In genomic region chr8:121059098-121059497, GRCm38 (mm10) we compare ENCODE assay signal across 16 mouse cellular contexts. TPM values are rescaled to one million over a fixed set of nuclear protein-coding genes. Genes with fewer than 3 reads are reported as not detected.
DNase-seq lines count a peak whose midpoint lies in the region; ATAC-seq lines count a peak whose summit lies in the region.
"Had no signal": no experiment of that assay in that cellular context is flagged by ENCODE, and none has a peak within 500 bp of the region (broad histone marks: within the 10 kb centered on the region; RNA-seq: fewer than 3 reads in every experiment).

No protein-coding gene starts in this region.

- no peaks in the 10 kb centered on the region for H3K9me3 ChIP-seq in hindbrain, embryonic 11.5 days (ENCODE audit: control insufficient read depth, low read length)
- H3K9me3 ChIP-seq in hindbrain, embryonic 10.5 days = no peaks in the 10 kb centered on the region
- H3K9me3 ChIP-seq: heart, embryonic 10.5 days had no signal

- no peaks in the 10 kb centered on the region for H3K36me3 ChIP-seq in hindbrain, embryonic 11.5 days (ENCODE audit: control insufficient read depth, insufficient read depth, low read length)
- H3K36me3 ChIP-seq in hindbrain, embryonic 10.5 days = no peaks in the 10 kb centered on the region
- H3K36me3 ChIP-seq: heart, embryonic 10.5 days had no signal

- no peak overlapping the region for H3K4me2 ChIP-seq in hindbrain, embryonic 11.5 days (replicated peaks; ENCODE audit: low read depth, low read length)
- H3K4me2 ChIP-seq: lung, embryonic 14.5 days had no signal

- no peak overlapping the region for H3K27ac ChIP-seq in hindbrain, embryonic 11.5 days (ENCODE audit: low read depth, low read length)
- H3K27ac ChIP-seq in hindbrain, embryonic 10.5 days = no peak overlapping the region
- H3K27ac ChIP-seq: heart, embryonic 10.5 days; stomach, postnatal 0 days had no signal

- peak; percentile 20 for DNase-seq in hindbrain, embryonic 11.5 days (ENCODE audit: low spot score)
- no peak for DNase-seq in hindbrain, embryonic 10.5 days (ENCODE audit: low spot score)
- peak; percentile 41 for DNase-seq in right cerebral cortex, adult 18-20 months
- no peak for DNase-seq in right cerebral cortex, postnatal 14 days
- peak; percentile 57 to 69 for DNase-seq in left cerebral cortex, postnatal 25 days (ENCODE audit: low spot score in 2 of 2)
- DNase-seq in cerebellum, adult 9-11 months = no peak
- no peak for DNase-seq in adrenal gland, adult 2 months
- no peak for DNase-seq in gastrocnemius, postnatal 25 days
- DNase-seq: adrenal gland, postnatal 25 days; cerebellum, adult 11-12 months; kidney, adult 8-10 months; lung, embryonic 14.5 days had no signal

- H3K9ac ChIP-seq in hindbrain, embryonic 11.5 days (ENCODE audit: low read depth, low read length) = no peak overlapping the region
- H3K9ac ChIP-seq: lung, embryonic 14.5 days had no signal

- intact Hi-C loops in left cerebral cortex, postnatal 25 days (cut with DNase I) = no loop called here

- H3K27me3 ChIP-seq in hindbrain, embryonic 11.5 days (ENCODE audit: control insufficient read depth, insufficient read depth, low read length) = no peaks in the 10 kb centered on the region
- H3K27me3 ChIP-seq in hindbrain, embryonic 10.5 days (ENCODE audit: insufficient read depth, poor library complexity, severe bottlenecking) = peaks cover 92% of the 10 kb centered on the region

- no peak overlapping the region for H3K4me3 ChIP-seq in hindbrain, embryonic 11.5 days (ENCODE audit: low read depth, low read length)
- H3K4me3 ChIP-seq in hindbrain, embryonic 10.5 days = no peak overlapping the region
- H3K4me3 ChIP-seq: heart, embryonic 10.5 days had no signal

- no peaks in the 10 kb centered on the region for H3K4me1 ChIP-seq in hindbrain, embryonic 11.5 days (replicated peaks; ENCODE audit: control insufficient read depth, insufficient read depth, low read length)
- peaks cover 19% of the 10 kb centered on the region for H3K4me1 ChIP-seq in hindbrain, embryonic 10.5 days (replicated peaks)
- H3K4me1 ChIP-seq: heart, embryonic 10.5 days had no signal

- WGBS in hindbrain, embryonic 11.5 days = 74% methylated on average over 7 of the region's 7 CpGs
- 75% methylated on average over 7 of the region's 7 CpGs for WGBS in hindbrain, embryonic 10.5 days

- no peak for ATAC-seq in hindbrain, embryonic 11.5 days (ENCODE audit: low FRiP score)

RNA-seq across cellular contexts. Expression of gene Foxf1, which starts 25.1 kb away (rescaled TPM):
- polyA plus RNA-seq in hindbrain, embryonic 11.5 days (2014; fragmentation: Nextera tagmentation; extraction: Ambion mirVana) = 2.1 and 2.3 TPM in 2 replicates
- 3.9 and 4.9 TPM in 2 replicates for polyA plus RNA-seq in hindbrain, embryonic 10.5 days (2016; fragmentation: Nextera tagmentation; extraction: Ambion mirVana)
- 1 to 10 TPM in 1 of 2 experiments, under 1 TPM in 1; 0.87 to 1.1 TPM for total RNA-seq in left cerebral cortex, postnatal 25 days (2021)
- total RNA-seq in adrenal gland, adult 2 months (2021) = under 1 TPM; 0.52 to 0.73 TPM
- 0.92 and 2.3 TPM in 2 replicates for polyA plus RNA-seq in adrenal gland, adult 2 months (2012; rRNA removed)
- total RNA-seq in gastrocnemius, postnatal 25 days (2021) = not detected
- total RNA-seq: hematopoietic stem cell, adult 5-6 weeks; neutrophil, adult 5-6 weeks had no signal

RNA-seq across cellular contexts. Expression of gene Mthfsd, which starts 49.1 kb away (rescaled TPM):
- polyA plus RNA-seq in hindbrain, embryonic 11.5 days (2014; fragmentation: Nextera tagmentation; extraction: Ambion mirVana) = 53.5 and 56.1 TPM in 2 replicates
- polyA plus RNA-seq in hindbrain, embryonic 10.5 days (2016; fragmentation: Nextera tagmentation; extraction: Ambion mirVana) = 60.5 and 68.2 TPM in 2 replicates
- total RNA-seq in left cerebral cortex, postnatal 25 days (2021) = 10 to 100 TPM; 38.3 to 40.7 TPM
- total RNA-seq in adrenal gland, adult 2 months (2021) = 10 to 100 TPM; 31.8 to 35.6 TPM
- polyA plus RNA-seq in adrenal gland, adult 2 months (2012; rRNA removed) = 62.7 and 65.6 TPM in 2 replicates
- total RNA-seq in gastrocnemius, postnatal 25 days (2021) = 10 to 100 TPM; 14.6 to 15.0 TPM

RNA-seq across cellular contexts. Expression of gene Foxc2, which starts 56.9 kb away (rescaled TPM):
- 6.8 and 8.0 TPM in 2 replicates for polyA plus RNA-seq in hindbrain, embryonic 11.5 days (2014; fragmentation: Nextera tagmentation; extraction: Ambion mirVana)
- polyA plus RNA-seq in hindbrain, embryonic 10.5 days (2016; fragmentation: Nextera tagmentation; extraction: Ambion mirVana) = 7.0 and 13.7 TPM in 2 replicates
- total RNA-seq in left cerebral cortex, postnatal 25 days (2021) = 1 to 10 TPM; 1.8 to 2.1 TPM
- 1 to 10 TPM; 3.3 to 6.3 TPM for total RNA-seq in adrenal gland, adult 2 months (2021)
- 14.4 and 15.2 TPM in 2 replicates for polyA plus RNA-seq in adrenal gland, adult 2 months (2012; rRNA removed)
- under 1 TPM; 0.41 to 0.54 TPM for total RNA-seq in gastrocnemius, postnatal 25 days (2021)
- total RNA-seq: hematopoietic stem cell, adult 5-6 weeks; neutrophil, adult 5-6 weeks had no signal

Comparison
In these comparisons a context has a peak if more than half of its experiments do, and no peak if none do; other contexts are left out.
1. DNase-seq: peak in hindbrain, embryonic 11.5 days (single experiment), right cerebral cortex, adult 18-20 months (single experiment) and left cerebral cortex, postnatal 25 days (2 of 2); none in hindbrain, embryonic 10.5 days (single experiment), right cerebral cortex, postnatal 14 days (single experiment), cerebellum, adult 9-11 months (single experiment), adrenal gland, adult 2 months (single experiment) and gastrocnemius, postnatal 25 days (single experiment).